ENCODE assay signal across 9 mouse cellular contexts in genomic region chr15:100669337-100669736, GRCm38 (mm10). TPM values are rescaled to one million over a fixed set of nuclear protein-coding genes. Genes with fewer than 3 reads are reported as not detected.
A peak's percentile ranks its signal among the peaks of the same experiment; 100 is the strongest.
DNase-seq lines count a peak whose midpoint lies in the region; ATAC-seq lines count a peak whose summit lies in the region.
"Had no signal": no experiment of that assay in that cellular context is flagged by ENCODE, and none has a peak within 500 bp of the region (broad histone marks: within the 10 kb centered on the region; RNA-seq: fewer than 3 reads in every experiment).

TSS of gene Bin2 (minus strand) at chr15:100669553.

- no peak within 1 kb of the TSS for H3K4me3 ChIP-seq in hindbrain, embryonic 14.5 days (replicated peaks; ENCODE audit: low read length)
- H3K4me3 ChIP-seq: embryonic facial prominence, embryonic 12.5 days had no signal

- H3K27me3 ChIP-seq in hindbrain, embryonic 14.5 days (ENCODE audit: control insufficient read depth, insufficient read depth, low read length), result no peaks in the 10 kb centered on the region

- no peaks in the 10 kb centered on the region for H3K9me3 ChIP-seq in hindbrain, embryonic 14.5 days (ENCODE audit: control insufficient read depth, low read length)
- H3K9me3 ChIP-seq: embryonic facial prominence, embryonic 12.5 days had no signal

- H3K27ac ChIP-seq in hindbrain, embryonic 14.5 days, result no peak within 1 kb of the TSS
- H3K27ac ChIP-seq: embryonic facial prominence, embryonic 12.5 days had no signal

- WGBS in hindbrain, embryonic 14.5 days, result 89% methylated on average over 19 of the region's 20 CpGs

- H3K4me1 ChIP-seq in hindbrain, embryonic 14.5 days (replicated peaks; ENCODE audit: control insufficient read depth, insufficient read depth, low read length), result no peaks in the 10 kb centered on the region

- no peak within 1 kb of the TSS for H3K9ac ChIP-seq in hindbrain, embryonic 14.5 days
- H3K9ac ChIP-seq: embryonic facial prominence, embryonic 12.5 days had no signal

- intact Hi-C loops in left cerebral cortex, postnatal 25 days (cut with DNase I), result no loop called here

- no peaks in the 10 kb centered on the region for H3K36me3 ChIP-seq in hindbrain, embryonic 14.5 days (replicated peaks; ENCODE audit: control insufficient read depth, insufficient read depth)
- H3K36me3 ChIP-seq: embryonic facial prominence, embryonic 12.5 days had no signal

- H3K4me2 ChIP-seq in hindbrain, embryonic 14.5 days (replicated peaks), result no peak within 1 kb of the TSS
- H3K4me2 ChIP-seq: embryonic facial prominence, embryonic 12.5 days had no signal

- ATAC-seq in inflammation-experienced regulatory T-cells, adult 6 months, result peak; percentile 63
- no peak for ATAC-seq in hindbrain, embryonic 14.5 days (ENCODE audit: low FRiP score)

- DNase-seq in CD4-positive, CD25-positive, alpha-beta regulatory T cell, adult 2 months (ENCODE audit: low read depth, low spot score), result peak; percentile 90
- peak; percentile 66 for DNase-seq in R1 (ENCODE audit: low read depth, low spot score)
- DNase-seq in naive thymus-derived CD4-positive, alpha-beta T cell, adult 2 months (ENCODE audit: low read depth), result peak; percentile 83
- DNase-seq in left cerebral cortex, postnatal 25 days (ENCODE audit: low spot score in 2 of 2), result no peak
- DNase-seq in retina, embryonic 14.5 days (ENCODE audit: low spot score), result no peak
- no peak for DNase-seq in kidney, adult 18-20 months
- DNase-seq in hindbrain, embryonic 14.5 days (ENCODE audit: low spot score), result no peak

RNA-seq across cellular contexts. Expression of gene Bin2, which starts in this region (rescaled TPM):
- polyA plus RNA-seq in inflammation-experienced regulatory T-cells, adult 6 months (2017; shearing (Covaris generic)), result 100 to 1,000 TPM; 292 to 493 (median 317) TPM
- total RNA-seq in left cerebral cortex, postnatal 25 days (2021), result 1 to 10 TPM; 5.5 to 6.7 TPM
- 1.1 and 2.2 TPM in 2 replicates for polyA plus RNA-seq in hindbrain, embryonic 14.5 days (2014; fragmentation: Nextera tagmentation; extraction: Ambion mirVana)

Comparison
In these comparisons a context has a peak if more than half of its experiments do, and no peak if none do; other contexts are left out.
1. RNA of gene Bin2 (polyA plus RNA-seq): 292 to 493 TPM in inflammation-experienced regulatory T-cells, adult 6 months; 1.1 to 2.2 TPM in hindbrain, embryonic 14.5 days; every median in the first group is over 10 times any median in the second.
2. DNase-seq: peak in CD4-positive, CD25-positive, alpha-beta regulatory T cell, adult 2 months (single experiment), R1 (single experiment) and naive thymus-derived CD4-positive, alpha-beta T cell, adult 2 months (single experiment); none in left cerebral cortex, postnatal 25 days (0 of 2), retina, embryonic 14.5 days (single experiment), kidney, adult 18-20 months (single experiment) and hindbrain, embryonic 14.5 days (single experiment).